10 mouse cellular contexts compared by ENCODE assay signal in genomic region chr19:15647313-15647712, GRCm38 (mm10).
A peak's percentile ranks its signal among the peaks of the same experiment; 100 is the strongest.
DNase-seq lines count a peak whose midpoint lies in the region; ATAC-seq and TF ChIP-seq lines count a peak whose summit lies in the region.
"Had no signal": no experiment of that assay in that cellular context is flagged by ENCODE, and none has a peak within 500 bp of the region (broad histone marks: within the 10 kb centered on the region; RNA-seq: fewer than 3 reads in every experiment).

No protein-coding gene starts in this region.

- H3K36me3 ChIP-seq in kidney, postnatal 0 days (ENCODE audit: insufficient read depth, low read length): no peaks in the 10 kb centered on the region
- H3K36me3 ChIP-seq in kidney, adult 2 months (ENCODE audit: control insufficient read depth, insufficient read depth, low read length): no peaks in the 10 kb centered on the region
- H3K36me3 ChIP-seq in neural tube, embryonic 11.5 days (ENCODE audit: control insufficient read depth, insufficient read depth, low read length): no peaks in the 10 kb centered on the region
- no peaks in the 10 kb centered on the region for H3K36me3 ChIP-seq in hindbrain, embryonic 16.5 days (ENCODE audit: control insufficient read depth, insufficient read depth, low read length)
- H3K36me3 ChIP-seq in heart, embryonic 10.5 days: no peaks in the 10 kb centered on the region

- 30% methylated on average over 5 of the region's 5 CpGs for WGBS in kidney, postnatal 0 days
- WGBS in kidney, adult 2 months: 48% methylated on average over 5 of the region's 5 CpGs
- WGBS in neural tube, embryonic 11.5 days: 47% methylated on average over 5 of the region's 5 CpGs
- 25% methylated on average over 5 of the region's 5 CpGs for WGBS in hindbrain, embryonic 16.5 days
- WGBS in heart, embryonic 10.5 days: 79% methylated on average over 5 of the region's 5 CpGs

- H3K4me3 ChIP-seq in kidney, postnatal 0 days (replicated peaks; ENCODE audit: low read depth, low read length): no peak overlapping the region
- no peak overlapping the region for H3K4me3 ChIP-seq in kidney, adult 2 months (ENCODE audit: insufficient read depth, low read depth, low read length)
- H3K4me3 ChIP-seq in neural tube, embryonic 11.5 days (ENCODE audit: low read depth, low read length): no peak overlapping the region
- H3K4me3 ChIP-seq in hindbrain, embryonic 16.5 days (ENCODE audit: low read length): no peak overlapping the region
- H3K4me3 ChIP-seq in heart, embryonic 10.5 days: no peak overlapping the region

- ATAC-seq in kidney, postnatal 0 days (replicated peaks; ENCODE audit: low FRiP score, low read depth): peak; percentile 80; the same call in 1 of the 2 replicates
- ATAC-seq in neural tube, embryonic 11.5 days (ENCODE audit: insufficient read depth, low FRiP score, low TSS enrichment): peak; percentile 62; the same call in 1 of the 2 replicates
- peak; percentile 80 for ATAC-seq in hindbrain, embryonic 16.5 days

- H3K9me3 ChIP-seq in kidney, postnatal 0 days (replicated peaks; ENCODE audit: low read length): no peaks in the 10 kb centered on the region
- H3K9me3 ChIP-seq in neural tube, embryonic 11.5 days (ENCODE audit: control insufficient read depth, low read length): no peaks in the 10 kb centered on the region
- no peaks in the 10 kb centered on the region for H3K9me3 ChIP-seq in hindbrain, embryonic 16.5 days (ENCODE audit: control insufficient read depth, low read length)
- no peaks in the 10 kb centered on the region for H3K9me3 ChIP-seq in heart, embryonic 10.5 days

- H3K27me3 ChIP-seq in kidney, postnatal 0 days (ENCODE audit: insufficient read depth, low read length): no peaks in the 10 kb centered on the region
- no peaks in the 10 kb centered on the region; the same call in 1 of the 2 replicates for H3K27me3 ChIP-seq in kidney, adult 2 months (replicated peaks; ENCODE audit: control insufficient read depth, insufficient read depth, low read length)
- H3K27me3 ChIP-seq in neural tube, embryonic 11.5 days (ENCODE audit: control insufficient read depth, insufficient read depth, low read length): no peaks in the 10 kb centered on the region
- H3K27me3 ChIP-seq in hindbrain, embryonic 16.5 days (replicated peaks; ENCODE audit: control insufficient read depth, insufficient read depth, low read length): no peaks in the 10 kb centered on the region
- no peaks in the 10 kb centered on the region; the same call in 1 of the 2 replicates for H3K27me3 ChIP-seq in heart, embryonic 10.5 days (ENCODE audit: insufficient read depth, poor library complexity, severe bottlenecking)

- H3K4me1 ChIP-seq in kidney, postnatal 0 days (replicated peaks; ENCODE audit: insufficient read depth, low read length): no peaks in the 10 kb centered on the region
- no peaks in the 10 kb centered on the region for H3K4me1 ChIP-seq in kidney, adult 2 months (ENCODE audit: control insufficient read depth, insufficient read depth, low read length)
- H3K4me1 ChIP-seq in neural tube, embryonic 11.5 days (ENCODE audit: control insufficient read depth, insufficient read depth, low read length): peaks cover 4% of the 10 kb centered on the region; the same call in 1 of the 2 replicates
- H3K4me1 ChIP-seq in hindbrain, embryonic 16.5 days (ENCODE audit: control insufficient read depth, insufficient read depth, low read depth, low read length): peaks cover 7% of the 10 kb centered on the region; the same call in 1 of the 2 replicates
- no peaks in the 10 kb centered on the region for H3K4me1 ChIP-seq in heart, embryonic 10.5 days

- DNase-seq in kidney, postnatal 0 days (ENCODE audit: low spot score): peak; percentile 62
- no peak for DNase-seq in kidney, adult 2 months
- peak; percentile 26 for DNase-seq in neural tube, embryonic 11.5 days (ENCODE audit: low spot score)
- DNase-seq in neural tube, embryonic 10.5 days (ENCODE audit: extremely low spot score, low spot score): no peak
- DNase-seq in retina, embryonic 14.5 days (ENCODE audit: low spot score): peak; percentile 42
- no peak for DNase-seq in heart, embryonic 10.5 days (ENCODE audit: low spot score)
- DNase-seq: adrenal gland, adult 8-10 months; cerebellum, adult 9-11 months had no signal

- no peak for TF ChIP-seq POLR2A in kidney, adult 2 months (IDR thresholded peaks at IDR 0.05; ENCODE audit: low read depth, low read length)

- H3K27ac ChIP-seq in kidney, postnatal 0 days: no peak overlapping the region
- no peak overlapping the region for H3K27ac ChIP-seq in kidney, adult 2 months (ENCODE audit: insufficient read depth, low read depth, low read length)
- no peak overlapping the region for H3K27ac ChIP-seq in neural tube, embryonic 11.5 days (ENCODE audit: low read depth, low read length)
- no peak overlapping the region for H3K27ac ChIP-seq in hindbrain, embryonic 16.5 days (ENCODE audit: low read depth, low read length)
- no peak overlapping the region for H3K27ac ChIP-seq in heart, embryonic 10.5 days

- H3K9ac ChIP-seq in kidney, postnatal 0 days (ENCODE audit: low read depth, low read length): no peak overlapping the region
- H3K9ac ChIP-seq in neural tube, embryonic 11.5 days (ENCODE audit: low read length): no peak overlapping the region
- 0 out of 2 replicates have a peak overlapping the region, but pooled peaks have one; percentile 6 for H3K9ac ChIP-seq in hindbrain, embryonic 16.5 days (ENCODE audit: low read depth, low read length)

- no peak for TF ChIP-seq CTCF in kidney, postnatal 0 days (IDR thresholded peaks at IDR 0.05; ENCODE audit: low read depth)
- TF ChIP-seq CTCF in kidney, adult 2 months (conservative IDR thresholded peaks at IDR 0.05; ENCODE audit: insufficient read depth, insufficient read length, low read depth, low read length): no peak

- H3K4me2 ChIP-seq in kidney, postnatal 0 days (ENCODE audit: low read length): no peak overlapping the region
- H3K4me2 ChIP-seq in neural tube, embryonic 11.5 days (ENCODE audit: low read depth): no peak overlapping the region
- no peak overlapping the region for H3K4me2 ChIP-seq in hindbrain, embryonic 16.5 days (ENCODE audit: low read length)
- H3K4me2 ChIP-seq: liver, embryonic 11.5 days had no signal

Comparison
In these comparisons a context has a peak if more than half of its experiments do, and no peak if none do; other contexts are left out.
1. DNase-seq: peak in kidney, postnatal 0 days (single experiment), neural tube, embryonic 11.5 days (single experiment) and retina, embryonic 14.5 days (single experiment); none in kidney, adult 2 months (single experiment), neural tube, embryonic 10.5 days (single experiment) and heart, embryonic 10.5 days (single experiment).
2. Peak in every context shown above with its lines, with median percentiles within 50 percentile points of each other: ATAC-seq.